Mouse (Mus musculus) thymus, postnatal 25 days (tissue): ENCODE results near the gene Gm27021.

Experiments
- DNase-seq: peaks from one replicate; pipeline ENCODE4 v3.0.0; 2022

Gene Gm27021

DNA sequence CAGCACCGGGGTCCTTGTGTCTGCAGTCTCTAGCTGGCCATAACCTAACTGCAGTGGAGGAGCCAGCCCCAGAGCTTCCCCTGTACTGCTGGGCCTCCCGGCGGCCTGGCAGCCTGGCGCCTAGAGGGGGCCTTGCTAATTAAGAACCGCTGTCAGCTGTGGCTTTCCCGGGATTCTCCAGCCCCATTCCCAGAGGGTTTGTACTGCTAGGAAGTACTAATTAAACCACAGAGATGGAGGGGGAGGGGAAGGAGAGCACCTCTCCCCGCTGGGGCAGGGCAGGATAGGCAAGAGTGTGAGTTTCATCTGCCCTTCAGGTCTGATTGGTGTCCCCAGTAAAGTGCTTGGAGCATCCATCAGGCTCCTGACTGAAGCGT lies 104.5 kb downstream of the Gm27021 start:
- DNase-seq = no peak

- DNase-seq = no peak
These were observed 105.1 kb downstream of the Gm27021 start for GRCm38 (mm10) chr8:120562680-120563347.

DNA sequence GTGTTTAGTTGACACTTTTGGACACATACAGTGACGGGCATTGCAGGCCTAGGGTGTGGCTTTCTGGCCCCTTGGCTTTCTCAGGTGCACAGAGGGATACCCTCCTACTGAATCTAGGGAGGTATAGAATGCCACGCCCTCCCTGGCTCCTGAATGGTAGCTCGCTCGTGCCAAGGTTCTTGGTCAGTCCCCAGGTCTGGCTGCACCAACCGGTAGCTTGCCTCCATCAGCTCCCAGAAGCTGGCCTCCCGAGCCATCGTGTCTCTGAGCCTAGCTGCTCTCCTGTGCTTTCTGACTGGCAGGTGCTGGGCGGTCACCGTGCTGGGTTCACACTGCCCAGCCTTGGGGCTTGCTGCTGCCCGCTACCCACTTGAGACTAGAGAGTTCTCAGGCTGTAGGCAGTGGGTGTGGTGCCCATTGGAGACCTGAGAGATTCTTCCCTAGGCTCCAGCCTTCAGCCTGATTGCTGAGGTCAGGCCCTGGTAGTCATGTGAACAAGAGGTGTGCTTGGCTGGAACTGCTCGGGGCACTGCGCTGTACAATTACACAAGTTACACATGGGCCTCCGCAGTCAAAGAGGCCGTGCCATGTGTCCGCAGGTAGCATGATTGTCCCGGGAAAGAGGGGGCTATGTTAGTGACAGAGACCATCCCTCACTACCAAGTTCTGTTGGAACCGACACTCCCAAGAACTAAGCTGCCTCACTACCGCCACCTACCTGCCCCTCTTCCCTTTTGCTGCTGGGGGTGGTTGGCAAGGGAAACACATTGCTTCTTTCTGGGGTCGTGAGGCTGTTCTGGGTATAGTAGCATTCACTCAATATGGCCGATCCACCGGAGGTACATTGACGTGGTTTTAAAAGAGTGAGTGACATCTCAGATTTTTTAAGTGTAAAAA lies 106.1 kb downstream of the Gm27021 start:
- peak; percentile 74 for DNase-seq

- no peak for DNase-seq
These were observed 107.3 kb downstream of the Gm27021 start for GRCm38 (mm10) chr8:120560535-120560934.

GRCm38 (mm10) chr8:120559654-120560053 lies 108.2 kb downstream of the Gm27021 start:
- no peak for DNase-seq
